Mouse (Mus musculus): ENCODE data around the gene Sgms1.

Gene Sgms1

GRCm38 (mm10) chr19:32237685-32238084, 151.8 kb downstream of the Sgms1 start:
- no peak for DNase-seq

- no peak for DNase-seq
These were observed 152.3 kb downstream of the Sgms1 start for GRCm38 (mm10) chr19:32237173-32237583.

DNA sequence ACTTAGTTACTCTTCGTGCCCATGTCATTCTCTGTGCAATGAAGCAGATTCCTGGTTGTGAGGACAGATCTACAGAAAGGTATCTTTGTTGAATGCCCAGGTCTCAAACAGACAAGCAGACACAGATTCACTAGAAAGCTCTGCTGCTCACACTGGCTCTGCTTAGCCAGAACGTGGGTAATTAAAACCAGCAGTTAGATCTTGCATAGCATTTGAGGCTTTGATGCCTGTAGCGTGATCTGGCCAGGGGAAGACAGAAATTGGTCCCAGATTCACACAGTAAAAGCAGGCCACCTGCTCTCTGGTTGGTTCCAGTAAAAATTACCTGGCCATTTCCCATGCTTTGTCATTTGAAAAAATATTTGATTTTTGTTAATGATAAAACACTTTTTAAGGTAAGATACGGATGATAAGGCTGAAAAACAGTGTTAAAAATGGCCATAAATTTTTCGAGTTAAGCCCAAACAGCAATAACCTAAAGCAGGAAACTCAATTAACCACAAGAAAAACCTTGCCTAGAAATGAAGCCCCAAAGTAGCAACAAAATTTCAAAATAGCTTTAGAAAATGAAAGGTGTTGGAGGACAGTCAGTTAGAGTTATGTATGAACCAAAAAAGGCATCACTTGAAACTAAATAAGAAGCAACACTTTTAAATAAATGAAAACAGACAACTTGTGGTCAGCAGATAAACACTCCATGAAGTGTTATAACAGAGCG, 154.6 kb downstream of the Sgms1 start:
- no peak for DNase-seq

DNA sequence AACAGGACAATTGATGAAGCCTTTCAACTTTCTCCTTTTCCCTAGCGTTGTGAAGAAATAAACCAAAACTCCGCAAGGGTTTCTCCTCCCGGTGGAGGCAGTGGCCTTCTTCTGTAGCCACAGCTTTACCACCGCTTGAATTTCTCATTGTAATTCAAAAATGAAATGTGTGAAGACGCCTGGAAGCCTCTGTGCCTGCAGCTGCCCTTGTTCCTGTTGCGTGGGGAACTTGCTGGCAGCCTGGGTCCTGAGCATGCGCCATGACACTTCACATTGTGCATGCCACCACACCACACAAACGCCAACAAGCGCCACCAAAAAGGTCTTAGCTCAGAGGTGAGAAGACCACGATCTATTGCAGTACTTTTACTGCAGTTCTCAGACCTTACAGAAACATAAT, 158.2 kb downstream of the Sgms1 start:
- DNase-seq: no peak

DNA sequence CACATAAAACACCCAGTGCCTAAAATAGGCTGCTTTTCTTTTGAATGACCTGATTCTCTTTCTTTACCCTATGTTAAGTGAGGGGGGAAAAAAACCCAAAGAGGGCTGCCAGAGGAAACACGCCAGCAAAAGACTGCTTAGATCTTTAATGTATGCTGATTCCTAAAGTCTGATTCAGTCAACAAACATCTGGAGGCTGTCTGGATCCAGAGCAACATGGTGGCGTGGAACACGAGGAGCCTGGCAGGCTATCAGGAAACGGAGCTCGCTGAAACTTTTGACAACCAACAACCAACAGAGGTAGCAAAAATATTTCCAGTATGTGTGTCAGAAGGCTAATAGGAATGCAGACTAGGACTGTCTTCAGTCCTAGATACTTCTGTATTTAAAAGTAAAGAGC, 158.7 kb downstream of the Sgms1 start:
- no peak for DNase-seq

- no peak for DNase-seq
These were observed 159.2 kb downstream of the Sgms1 start for GRCm38 (mm10) chr19:32230301-32230700.

DNA sequence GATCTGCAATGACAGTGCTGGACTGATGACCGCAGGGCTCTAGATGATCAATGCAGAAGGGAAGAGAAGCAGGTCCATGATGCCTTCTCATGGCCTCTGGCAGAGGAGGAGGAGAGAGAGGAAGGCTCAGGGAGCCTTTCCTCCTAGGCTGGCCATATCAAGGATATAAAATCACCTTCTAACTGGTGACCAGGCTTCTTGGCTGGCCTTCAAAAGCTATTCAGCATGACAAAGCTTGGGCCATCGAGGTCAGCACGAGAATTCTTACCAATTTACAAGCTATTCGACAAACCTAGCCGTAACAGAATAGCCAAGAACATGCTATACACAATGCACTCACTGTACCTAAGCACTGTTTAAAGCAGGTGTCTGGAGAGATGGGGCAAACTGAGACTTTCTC, 159.7 kb downstream of the Sgms1 start:
- DNase-seq: no peak

DNA sequence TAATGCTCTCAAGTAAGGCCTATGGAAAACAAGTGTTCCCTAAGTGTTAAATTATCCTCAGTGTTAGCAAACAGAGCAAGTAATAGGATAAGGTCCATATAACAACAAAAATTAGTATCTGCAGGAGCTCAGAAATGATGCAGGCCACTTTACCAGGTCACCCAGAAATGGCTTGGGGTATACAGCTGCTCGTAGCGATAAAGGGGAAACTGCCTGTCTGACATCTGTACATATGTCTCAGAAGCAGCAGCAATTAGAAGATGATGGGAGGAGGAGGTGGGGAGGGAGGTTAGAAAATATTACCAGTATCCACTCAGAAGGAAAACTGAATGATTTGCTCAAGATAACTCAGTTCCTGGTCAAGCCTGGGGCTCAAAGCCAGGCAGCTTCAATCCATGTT, 162.3 kb downstream of the Sgms1 start:
- DNase-seq: no peak

DNA sequence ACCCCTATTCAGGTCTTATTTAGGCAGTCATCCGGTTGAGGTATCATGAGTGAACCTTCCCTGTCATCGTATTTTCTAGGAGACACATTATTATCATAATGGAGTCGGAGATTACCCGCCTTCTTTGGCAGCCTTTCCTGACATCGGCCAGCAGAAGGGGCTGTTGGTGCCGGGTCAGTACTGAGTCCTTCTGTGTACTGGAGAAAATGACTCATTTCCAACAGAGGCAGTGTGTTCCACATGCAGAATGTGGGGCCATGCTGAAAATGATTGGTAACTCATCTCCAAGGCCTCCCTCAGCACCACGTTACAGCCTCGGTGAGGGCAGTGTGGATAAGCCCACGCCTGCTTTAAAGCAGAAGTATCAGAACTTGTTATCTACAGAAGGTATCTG, 164.4 kb downstream of the Sgms1 start:
- no peak for DNase-seq

GRCm38 (mm10) chr19:32224318-32225096, 165.0 kb downstream of the Sgms1 start:
- DNase-seq: no peak

DNA sequence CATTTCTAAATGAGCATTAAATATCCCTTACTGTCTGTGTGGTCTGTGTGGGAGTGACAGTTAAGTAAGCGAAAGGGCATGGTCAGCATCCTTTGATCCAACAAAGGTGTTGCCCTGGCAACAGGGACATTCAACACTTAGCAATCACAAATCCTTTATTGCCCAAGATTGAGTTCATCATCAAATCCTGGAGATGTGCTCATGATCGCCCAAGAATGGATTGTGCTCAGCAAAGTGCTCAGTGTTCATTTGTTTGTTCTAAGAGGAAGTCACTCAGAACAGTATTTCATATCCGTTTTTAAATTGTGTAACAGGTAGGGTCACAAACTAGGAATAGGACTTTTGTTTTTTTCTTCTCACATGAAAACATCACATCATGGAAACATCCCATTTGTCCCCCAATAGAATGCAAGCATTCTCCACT, 165.8 kb downstream of the Sgms1 start:
- no peak for DNase-seq

DNA sequence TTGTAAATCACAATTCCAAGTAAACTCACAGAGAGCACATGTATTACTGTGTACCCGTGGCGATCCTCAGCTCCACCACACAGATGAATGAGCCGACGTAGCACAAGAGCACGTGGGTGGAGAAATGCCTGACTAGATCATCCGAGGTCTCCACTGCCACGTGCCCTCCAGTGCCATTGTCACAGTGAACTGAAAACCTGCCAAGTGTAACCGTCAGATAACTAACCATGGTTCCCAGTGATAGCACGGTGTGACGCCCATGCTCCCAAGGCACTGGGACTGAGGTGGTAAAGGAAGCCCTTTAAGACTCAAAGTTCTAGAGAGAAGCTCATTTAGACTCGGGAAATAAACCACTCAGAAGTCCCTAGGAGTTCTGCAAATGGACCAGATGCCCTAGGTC, 167.4 kb downstream of the Sgms1 start:
- DNase-seq: no peak

GRCm38 (mm10) chr19:32220991-32221390, 168.5 kb downstream of the Sgms1 start:
- DNase-seq: no peak

- DNase-seq: no peak
These were observed 172.8 kb downstream of the Sgms1 start for GRCm38 (mm10) chr19:32216710-32217109.

GRCm38 (mm10) chr19:32214905-32215806, 174.4 kb downstream of the Sgms1 start:
- no peak for DNase-seq

DNA sequence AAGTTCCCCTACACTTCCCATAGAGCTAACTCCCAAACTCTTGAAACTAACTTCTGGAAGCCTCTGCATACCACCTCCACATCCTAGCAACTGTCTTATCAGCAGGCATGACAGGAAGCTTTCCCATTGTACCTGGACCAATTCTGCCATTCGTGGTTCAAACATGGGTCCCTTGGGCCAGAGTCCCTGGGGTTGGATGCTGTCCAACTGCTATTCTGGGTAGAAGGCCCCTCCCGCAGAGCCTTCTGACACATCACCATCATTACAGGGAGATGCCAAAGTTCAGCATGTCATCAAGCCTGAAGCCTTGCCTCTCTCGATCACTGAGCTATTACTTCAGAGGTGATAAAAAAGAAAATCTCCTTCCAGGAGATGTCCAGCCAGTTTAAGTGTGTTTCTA, 175.9 kb downstream of the Sgms1 start:
- DNase-seq: no peak

GRCm38 (mm10) chr19:32211293-32211585, 178.3 kb downstream of the Sgms1 start:
- DNase-seq: no peak

- DNase-seq: peak; percentile 26
These were observed 178.8 kb downstream of the Sgms1 start for GRCm38 (mm10) chr19:32210450-32211292.

GRCm38 (mm10) chr19:32210099-32210449, 179.4 kb downstream of the Sgms1 start:
- DNase-seq: no peak

GRCm38 (mm10) chr19:32202131-32203114, 187.1 kb downstream of the Sgms1 start:
- DNase-seq: no peak

DNA sequence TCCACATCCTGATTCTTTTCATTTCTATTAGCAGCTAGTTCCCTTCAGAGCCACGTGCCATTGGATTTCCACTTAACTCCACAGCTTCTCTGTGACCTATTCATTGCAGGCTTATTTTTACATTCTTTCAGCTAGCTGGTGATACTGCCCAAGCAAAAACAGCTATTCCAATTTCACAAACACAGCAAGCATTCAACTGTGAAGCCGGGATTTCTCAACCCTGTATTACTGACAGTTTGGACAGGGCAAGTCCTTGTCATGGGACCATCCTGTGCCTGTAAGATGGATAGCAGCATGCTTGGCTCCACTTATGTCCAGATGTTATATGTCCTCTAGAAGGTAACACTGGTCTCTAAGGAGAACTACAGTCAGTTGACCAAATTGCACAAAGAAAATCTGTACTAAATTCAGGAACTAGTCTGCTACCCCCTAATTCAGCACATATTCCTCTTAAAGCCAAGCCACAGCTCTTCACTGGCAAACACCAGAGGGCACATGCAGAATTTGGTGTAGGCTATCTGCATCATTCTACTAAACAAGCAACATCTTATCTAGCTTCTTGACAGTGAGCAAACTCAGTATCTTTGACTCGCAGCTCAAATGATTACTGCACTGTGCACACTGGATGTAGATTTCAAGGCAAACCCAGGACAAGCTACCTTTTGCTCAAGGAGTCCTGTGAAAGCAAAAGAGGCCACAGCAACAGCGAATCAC, 189.5 kb downstream of the Sgms1 start:
- no peak for DNase-seq

Measured in cerebellum, adult 11 months (tissue).